Mouse (Mus musculus) testis, postnatal 14 days (tissue): ENCODE data around the gene Dnaaf2.
"Not testable (repeated sequence)": the region's sequence is repeated elsewhere in the genome, so short reads cannot be mapped to it uniquely, and the experiment has no call there.

ENCODE experiments used
- DNase-seq: peaks from one replicate; pipeline ENCODE4 v3.0.0; 2021; ENCODE audit warnings: low spot score

The Dnaaf2 gene

DNA sequence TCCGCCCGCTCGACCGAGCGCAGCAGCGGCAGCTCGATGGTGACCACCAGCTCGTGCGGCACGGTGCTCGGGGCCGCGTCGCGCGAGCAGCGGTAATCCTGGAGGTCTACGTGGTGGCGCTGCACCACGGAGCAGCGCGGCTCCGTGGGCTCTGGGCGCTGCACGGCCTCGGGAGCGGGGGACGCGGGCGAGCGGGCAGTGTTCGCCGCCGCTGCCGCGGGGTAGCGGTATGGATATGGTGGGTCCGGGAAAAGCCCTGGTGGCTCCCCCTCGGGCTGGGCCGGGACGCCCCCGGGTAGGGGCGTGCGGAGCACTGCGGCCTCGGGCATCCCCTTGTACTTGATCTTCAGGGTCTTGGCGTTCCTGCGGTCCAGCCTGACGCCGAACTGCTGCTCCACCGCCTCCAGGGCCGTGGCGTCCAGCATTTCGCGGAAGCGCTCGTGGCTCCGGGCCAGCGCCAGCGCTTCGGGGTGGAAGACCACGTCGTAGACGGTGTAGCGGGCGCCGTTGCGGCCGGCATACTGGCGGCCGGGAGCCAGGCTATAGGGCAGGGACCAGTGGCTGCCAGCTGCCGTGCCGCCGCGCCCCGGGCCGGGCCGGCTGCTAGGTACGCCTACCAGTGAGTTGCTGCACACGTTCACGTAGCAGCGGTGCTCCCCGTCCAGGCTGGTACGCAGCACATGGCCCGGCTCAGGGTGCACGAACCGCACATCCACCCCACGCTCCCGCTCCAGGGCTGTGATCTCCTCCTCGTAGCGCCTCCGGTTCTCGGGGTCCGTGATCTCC, 658 bp downstream of the Dnaaf2 start:
- peak; percentile 62 for DNase-seq

- DNase-seq, result peak; percentile 74
Observed at GRCm38 (mm10) chr12:69196444-69197377, 1.5 kb downstream of the Dnaaf2 start, which contains the start of gene Gm49383. Gm49383 (minus strand) TSS chr12:69197104.

DNA sequence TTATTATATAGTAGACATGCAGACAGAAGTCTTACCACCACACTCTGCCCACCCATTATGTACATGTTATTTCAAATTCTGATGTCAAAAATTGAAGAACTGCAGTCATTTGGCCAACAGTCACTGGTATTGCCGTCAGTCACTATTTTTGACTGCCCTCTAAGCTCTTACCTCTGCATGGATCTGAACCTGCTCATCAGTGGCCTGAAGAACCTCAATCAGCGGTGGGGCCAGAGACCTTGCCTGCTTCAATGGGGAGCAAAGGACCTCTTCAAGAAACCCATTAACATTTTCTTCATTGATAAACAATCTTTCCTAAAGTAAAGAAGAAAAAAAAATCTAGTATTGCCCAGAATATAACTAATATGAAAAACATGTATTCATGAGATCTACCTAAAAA, 5.6 kb downstream of the Dnaaf2 start:
- DNase-seq, result no peak

DNA sequence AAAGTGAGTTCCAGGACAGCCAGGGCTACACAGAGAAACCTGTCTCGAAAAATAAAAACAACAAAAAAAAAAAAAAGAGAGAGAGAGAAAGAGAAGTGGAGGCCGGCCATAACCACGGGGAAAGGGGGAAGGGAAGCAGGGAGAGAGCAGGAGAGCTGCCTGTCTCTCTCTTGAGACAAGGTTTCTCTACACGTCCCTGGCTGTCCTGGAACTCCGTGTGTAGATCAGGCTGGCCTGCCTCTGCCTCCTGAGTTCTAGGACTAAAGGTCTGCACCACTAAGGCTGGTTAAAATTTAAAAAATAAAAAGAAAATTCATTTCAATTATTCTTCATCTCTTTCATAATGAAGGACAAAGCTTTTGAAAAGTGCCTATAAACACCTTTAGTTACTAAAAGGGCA, 6.8 kb downstream of the Dnaaf2 start:
- DNase-seq, result no peak

- DNase-seq, result no peak
Observed at GRCm38 (mm10) chr12:69190522-69190921, 7.7 kb downstream of the Dnaaf2 start.

DNA sequence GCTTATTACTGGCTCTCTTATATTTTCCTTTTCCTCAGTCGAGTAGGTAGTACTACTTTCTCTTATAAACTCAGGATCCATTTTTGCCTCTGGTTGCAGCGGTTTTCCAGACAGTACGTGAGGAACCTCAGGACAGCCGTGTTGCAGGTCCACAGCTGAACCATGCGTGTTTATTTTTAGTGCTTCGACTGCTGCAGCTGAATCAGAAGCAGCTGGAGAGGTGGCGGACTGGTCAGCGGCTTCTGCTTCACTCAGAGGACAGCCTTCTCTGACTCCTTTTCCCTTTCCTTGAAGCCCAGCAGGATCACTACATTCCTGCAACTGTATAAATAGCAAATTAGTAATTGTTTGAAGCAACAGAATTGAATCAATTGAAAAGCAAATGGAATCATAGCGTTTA, 8.2 kb downstream of the Dnaaf2 start:
- no peak for DNase-seq

DNA sequence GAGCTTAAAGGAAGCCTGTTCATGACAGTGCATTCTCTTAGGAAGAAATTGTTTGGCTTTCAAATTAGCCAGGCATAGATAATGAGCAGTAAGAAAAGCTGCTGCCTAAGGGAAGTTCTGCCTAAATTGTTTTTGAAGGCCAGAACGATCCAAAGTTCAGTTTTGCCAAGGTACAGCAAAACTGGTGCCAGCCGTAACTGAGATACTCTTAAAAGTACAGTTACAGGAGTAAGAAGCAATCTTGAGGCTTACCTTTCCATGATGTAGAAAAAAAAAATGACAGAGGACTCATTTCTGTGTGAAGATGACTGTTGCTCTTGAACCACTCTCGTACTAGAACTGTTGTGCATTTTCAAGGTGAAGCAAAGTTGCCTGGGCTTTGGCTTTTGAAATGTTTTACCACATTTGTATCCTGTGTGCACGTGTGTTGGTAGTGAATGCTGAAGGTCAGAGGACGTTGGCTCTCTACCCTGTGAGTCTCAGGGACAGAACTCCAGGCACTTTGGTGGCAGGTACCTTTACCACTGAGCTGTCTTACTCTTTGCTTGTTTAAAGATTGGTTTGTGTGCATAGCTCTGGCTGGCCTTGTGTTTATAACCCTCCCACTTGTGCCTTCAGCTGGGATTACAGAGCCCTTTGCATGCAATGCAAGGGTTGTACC, 11.3 kb downstream of the Dnaaf2 start:
- no peak for DNase-seq

DNA sequence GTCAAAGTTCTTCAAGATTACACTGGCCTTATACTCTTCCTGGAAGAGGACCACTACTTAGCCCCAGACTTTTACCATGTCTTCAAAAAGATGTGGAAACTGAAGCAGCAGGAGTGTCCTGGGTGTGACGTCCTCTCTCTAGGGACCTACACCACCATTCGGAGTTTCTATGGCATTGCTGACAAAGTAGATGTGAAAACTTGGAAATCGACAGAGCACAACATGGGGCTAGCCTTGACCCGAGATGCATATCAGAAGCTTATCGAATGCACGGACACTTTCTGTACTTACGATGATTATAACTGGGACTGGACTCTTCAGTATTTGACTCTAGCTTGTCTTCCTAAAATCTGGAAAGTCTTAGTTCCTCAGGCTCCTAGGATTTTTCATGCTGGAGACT, 12.9 kb downstream of the Dnaaf2 start:
- no peak for DNase-seq

GRCm38 (mm10) chr12:69184342-69185295, 13.6 kb downstream of the Dnaaf2 start:
- peak; percentile 76 for DNase-seq

GRCm38 (mm10) chr12:69183583-69184308, 14.5 kb downstream of the Dnaaf2 start, which contains the start of the genes Rpl36al and Mgat2:
Rpl36al (minus strand) TSS chr12:69184083.
Mgat2 (plus strand) TSS chr12:69184157.
- DNase-seq, result peak; percentile 99

DNA sequence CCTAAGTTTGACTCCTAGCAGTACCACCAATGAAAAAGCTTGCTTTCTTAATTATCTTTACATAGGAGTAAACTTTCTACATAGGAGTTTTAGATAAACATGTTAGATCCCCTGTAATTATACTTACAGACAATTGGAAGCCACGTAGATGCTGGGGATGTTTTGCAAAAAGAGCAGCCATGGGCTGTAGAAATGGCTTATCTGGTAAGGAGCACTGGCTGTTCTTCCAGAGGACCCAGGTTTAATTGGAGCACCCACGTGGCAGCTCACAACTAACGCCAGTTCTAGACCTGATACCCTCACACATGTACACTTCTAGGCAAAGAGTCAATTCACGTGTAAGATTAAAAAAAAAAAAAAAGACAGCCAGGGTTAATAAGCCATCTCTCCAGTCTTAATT, 16.4 kb downstream of the Dnaaf2 start:
- no peak for DNase-seq

GRCm38 (mm10) chr12:69179371-69179770, 18.9 kb downstream of the Dnaaf2 start:
- DNase-seq, result no peak

- DNase-seq, result no peak
Observed at GRCm38 (mm10) chr12:69177526-69177925, 20.7 kb downstream of the Dnaaf2 start.

- no peak for DNase-seq
Observed at GRCm38 (mm10) chr12:69175975-69176374, 22.3 kb downstream of the Dnaaf2 start.

DNA sequence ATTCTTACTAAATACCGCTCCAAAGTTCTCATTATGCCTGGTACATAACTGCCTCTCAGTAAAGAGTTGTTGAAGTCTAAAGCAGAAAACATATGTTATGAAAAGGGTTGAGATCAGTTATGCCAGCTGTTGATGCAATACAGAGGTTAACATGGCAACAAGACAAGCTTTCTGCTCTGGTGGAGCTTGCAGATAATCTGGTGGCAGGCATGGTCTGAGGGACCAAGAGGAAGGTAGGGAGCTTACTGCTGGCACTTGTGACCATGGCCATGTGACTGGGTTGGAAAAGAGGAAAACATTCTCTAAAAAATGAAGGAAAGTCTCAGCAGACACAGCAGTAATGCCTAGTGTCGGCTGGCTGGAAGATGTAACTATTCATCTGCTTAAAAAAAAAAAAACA, 26.9 kb downstream of the Dnaaf2 start:
- DNase-seq, result no peak

GRCm38 (mm10) chr12:69168461-69169106, 29.6 kb downstream of the Dnaaf2 start, which contains the start of gene Lrr1:
Lrr1 (plus strand) TSS chr12:69168814.
- peak; percentile 86 for DNase-seq

DNA sequence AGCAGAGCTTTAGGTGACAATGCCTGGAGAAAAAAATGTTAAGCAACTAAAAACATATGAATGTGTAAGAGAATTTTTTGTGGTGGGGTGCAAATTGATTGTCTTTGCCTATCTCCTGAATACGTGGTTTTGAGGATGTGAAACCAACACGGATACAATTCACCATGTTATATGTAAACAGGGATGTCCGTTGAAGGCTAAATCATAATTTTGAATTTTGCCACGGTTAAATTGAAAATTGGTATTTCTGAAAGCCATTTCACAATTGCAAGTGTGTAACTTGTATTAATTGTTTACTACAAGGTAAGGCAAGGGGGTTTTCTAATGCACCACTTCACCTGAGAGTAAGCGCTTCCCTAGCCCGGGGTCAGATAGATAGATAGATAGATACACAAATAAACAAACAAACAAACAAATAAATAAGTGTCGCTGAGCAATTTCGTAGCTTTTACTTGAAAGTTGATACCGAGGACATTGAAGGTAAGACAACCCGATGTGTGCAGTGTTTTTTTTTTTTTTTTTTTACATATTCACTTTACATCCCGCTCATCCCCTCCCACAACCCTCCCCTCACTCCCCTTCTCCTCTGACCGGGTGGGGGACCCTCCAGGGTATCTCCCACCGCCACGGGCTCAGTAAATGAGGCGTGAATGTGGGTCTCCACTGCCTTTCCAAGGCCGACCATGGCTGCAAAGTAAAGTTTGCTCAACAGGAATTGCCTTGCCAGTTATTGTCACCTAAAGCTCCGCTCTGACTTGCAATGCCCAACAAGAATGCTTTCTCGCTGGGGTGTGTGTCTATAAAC, 30.4 kb downstream of the Dnaaf2 start:
- DNase-seq, result no peak

GRCm38 (mm10) chr12:69166861-69167581, 31.2 kb downstream of the Dnaaf2 start:
- not testable (repeated sequence) for DNase-seq
